In the genomic region with DNA sequence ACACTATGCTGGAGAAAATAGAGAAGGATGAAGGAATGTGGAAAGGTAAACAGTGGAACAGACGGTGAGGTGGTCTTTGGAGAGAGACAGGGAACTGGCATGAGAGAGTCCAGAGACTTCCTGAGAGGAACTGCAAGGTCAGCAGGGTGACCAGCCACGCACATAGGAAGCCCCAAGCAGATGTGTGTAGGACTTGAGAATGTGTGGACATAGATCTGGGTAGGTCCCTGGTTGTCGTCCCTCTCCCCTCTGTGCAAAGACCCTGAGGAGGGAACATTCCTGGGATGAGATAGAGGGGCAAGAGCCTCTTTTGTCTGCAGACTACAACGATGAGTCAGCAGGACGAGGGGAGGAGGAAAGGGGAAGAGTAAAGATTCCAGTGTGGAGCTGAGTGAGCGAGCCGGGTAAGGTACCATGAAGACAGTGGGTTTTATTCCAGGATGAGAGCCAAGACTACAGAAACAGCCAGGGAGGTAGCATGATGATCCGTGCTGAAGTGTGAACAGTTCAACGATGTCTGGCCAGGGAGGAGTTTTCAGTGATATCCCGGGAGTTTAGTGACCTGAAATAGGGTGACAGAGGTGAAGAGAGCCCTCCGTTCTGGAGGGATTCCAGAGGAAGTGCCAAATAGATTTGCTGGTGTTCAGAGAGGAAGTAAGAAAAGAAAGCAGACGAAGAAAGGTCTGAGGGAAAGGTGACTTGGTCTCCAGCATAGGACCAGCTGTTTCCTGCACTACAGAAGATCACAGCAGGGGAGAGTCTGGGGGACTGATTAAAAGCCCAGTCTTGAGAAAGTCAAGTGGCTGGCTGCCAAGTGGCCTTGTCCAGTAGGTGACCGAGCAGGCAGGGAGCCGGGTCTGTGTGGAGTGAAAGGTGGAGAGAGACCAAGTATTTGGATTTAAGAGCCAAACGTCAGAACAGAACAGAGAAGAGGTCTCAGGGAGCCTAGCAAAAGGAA, we compare ENCODE assay signal across 8 mouse cellular contexts.
A peak's percentile ranks its signal among the peaks of the same experiment; 100 is the strongest.
DNase-seq lines count a peak whose midpoint lies in the region; ATAC-seq and TF ChIP-seq lines count a peak whose summit lies in the region.

No protein-coding gene starts in this region.

- no peaks in the 10 kb centered on the region for H3K79me2 ChIP-seq in myocyte (ENCODE audit: control insufficient read depth, insufficient read depth)

- H3K4me2 ChIP-seq in heart, postnatal 0 days (ENCODE audit: low read depth, low read length): peak overlapping the region; percentile 47
- peak overlapping the region; percentile 44 for H3K4me2 ChIP-seq in myocyte (ENCODE audit: low read depth)

- H3K9me3 ChIP-seq in heart, postnatal 0 days (replicated peaks; ENCODE audit: control insufficient read depth, low read length): no peaks in the 10 kb centered on the region

- no peak overlapping the region for H3ac ChIP-seq in myocyte (ENCODE audit: control insufficient read depth, insufficient read length)

- H3K4me1 ChIP-seq in heart, postnatal 0 days (ENCODE audit: control insufficient read depth, insufficient read depth): peaks cover 19% of the 10 kb centered on the region

- no peaks in the 10 kb centered on the region for H3K27me3 ChIP-seq in heart, postnatal 0 days (ENCODE audit: control insufficient read depth, insufficient read depth, low read length)
- H3K27me3 ChIP-seq in myocyte (ENCODE audit: control insufficient read depth, insufficient read depth, insufficient read length): no peaks in the 10 kb centered on the region

- H3K27ac ChIP-seq in heart, postnatal 0 days (ENCODE audit: low read depth): peak overlapping the region; percentile 7; the same call in 1 of the 2 replicates

- 6% methylated on average over 15 of the region's 15 CpGs for WGBS in heart, postnatal 0 days

- H3K36me3 ChIP-seq in heart, postnatal 0 days (replicated peaks; ENCODE audit: control insufficient read depth, insufficient read depth, low read length): no peaks in the 10 kb centered on the region
- no peaks in the 10 kb centered on the region for H3K36me3 ChIP-seq in myocyte (ENCODE audit: control insufficient read depth, insufficient read depth)

- ATAC-seq in heart, postnatal 0 days (ENCODE audit: insufficient read depth, low read depth): peak; percentile 43

- 0 out of 2 replicates have a peak overlapping the region, but pooled peaks have one; percentile 5 for H3K4me3 ChIP-seq in heart, postnatal 0 days (ENCODE audit: low read depth, low read length)
- no peak overlapping the region for H3K4me3 ChIP-seq in myocyte

- H3K9ac ChIP-seq in heart, postnatal 0 days (replicated peaks; ENCODE audit: low read depth, low read length): no peak overlapping the region

- no peak for TF ChIP-seq POLR2A in myocyte (IDR thresholded peaks at IDR 0.05; ENCODE audit: insufficient read length, low read depth)

- DNase-seq in adrenal gland, adult (ENCODE audit: inconsistent age in 2 of 2, low spot score in 1 of 2): peak; percentile 12 to 65
- DNase-seq in adrenal gland, adult 8-10 months: no peak
- peak; percentile 57 to 70 for DNase-seq in right cerebral cortex, postnatal 10 days (ENCODE audit: low spot score in 2 of 2)
- DNase-seq in right cerebral cortex, postnatal 36 days (ENCODE audit: low spot score in 2 of 2): no peak
- DNase-seq in heart, postnatal 0 days (ENCODE audit: low spot score): peak; percentile 59
- DNase-seq in kidney, postnatal 4 days: peak; percentile 83 to 89
- no peak for DNase-seq in thymus, postnatal 14 days

- TF ChIP-seq CTCF in heart, postnatal 0 days (IDR thresholded peaks at IDR 0.05; ENCODE audit: low read depth): no peak

- no peak for TF ChIP-seq EP300 in heart, postnatal 0 days (IDR thresholded peaks at IDR 0.05; ENCODE audit: low read depth)

TF ChIP-seq in myocyte, 11 proteins besides CTCF, POLR2A, EP300 and RAD21:
- TF ChIP-seq TCF3 (IDR thresholded peaks at IDR 0.05; ENCODE audit: insufficient read length, low read depth): no peak
- no peak for TF ChIP-seq POLR2AphosphoS2 (IDR thresholded peaks at IDR 0.05; ENCODE audit: insufficient read length, low read depth)
- no peak for TF ChIP-seq MAX (IDR thresholded peaks at IDR 0.05; ENCODE audit: low read depth)
- TF ChIP-seq E2F4 (IDR thresholded peaks at IDR 0.05; ENCODE audit: insufficient read depth): no peak
TF ChIP-seq in myocyte: peak in this region for 0.

Comparison
In these comparisons a context has a peak if more than half of its experiments do, and no peak if none do; other contexts are left out.
1. DNase-seq: peak in adrenal gland, adult (2 of 2), right cerebral cortex, postnatal 10 days (2 of 2), heart, postnatal 0 days (single experiment) and kidney, postnatal 4 days (2 of 2); none in adrenal gland, adult 8-10 months (single experiment), right cerebral cortex, postnatal 36 days (0 of 2) and thymus, postnatal 14 days (single experiment).